Mouse (Mus musculus) induced T-regulatory cell, adult 2 months (primary cell): Measurements from ENCODE around the gene Oas1g.
"Not testable (repeated sequence)": the region's sequence is repeated elsewhere in the genome, so short reads cannot be mapped to it uniquely, and the experiment has no call there.

Source experiments
- DNase-seq: peaks from one replicate; pipeline ENCODE4 v3.0.0-alpha.2; 2012; ENCODE audit warnings: low read depth

Gene Oas1g

GRCm38 (mm10) chr5:120887413-120887812 lies at the start of gene Oas1g:
TSS of gene Oas1g (minus strand) at chr5:120887613.
- not testable (repeated sequence) for DNase-seq

- DNase-seq: no peak
These were observed 46.6 kb upstream of the Oas1g start for GRCm38 (mm10) chr5:120933966-120934365.

- DNase-seq: peak; percentile 27
These were observed 39.6 kb upstream of the Oas1g start for GRCm38 (mm10) chr5:120927036-120927435.

GRCm38 (mm10) chr5:120926311-120926710 lies 38.9 kb upstream of the Oas1g start:
- DNase-seq: not testable (repeated sequence)

GRCm38 (mm10) chr5:120924520-120924919 lies 37.1 kb upstream of the Oas1g start:
- DNase-seq: not testable (repeated sequence)

GRCm38 (mm10) chr5:120923969-120924368 lies 36.6 kb upstream of the Oas1g start:
- no peak for DNase-seq

GRCm38 (mm10) chr5:120920296-120920695 lies 32.9 kb upstream of the Oas1g start:
- no peak for DNase-seq

GRCm38 (mm10) chr5:120919156-120919935 lies 31.9 kb upstream of the Oas1g start:
- DNase-seq: not testable (repeated sequence)

- DNase-seq: peak; percentile 12
These were observed 26.8 kb upstream of the Oas1g start, which contains the start of gene Oas1d for GRCm38 (mm10) chr5:120914204-120914603. TSS of gene Oas1d (plus strand) at chr5:120914536.

- DNase-seq: no peak
These were observed 20.9 kb upstream of the Oas1g start for GRCm38 (mm10) chr5:120908196-120908920.

GRCm38 (mm10) chr5:120906791-120907733 lies 19.6 kb upstream of the Oas1g start, which contains the start of gene Oas1a:
TSS of gene Oas1a (minus strand) at chr5:120907521.
- peak; percentile 48 for DNase-seq

GRCm38 (mm10) chr5:120902056-120902455 lies 14.6 kb upstream of the Oas1g start:
- DNase-seq: no peak

- DNase-seq: no peak
These were observed 13.3 kb upstream of the Oas1g start for GRCm38 (mm10) chr5:120900666-120901065.

- no peak for DNase-seq
These were observed 11.3 kb upstream of the Oas1g start for GRCm38 (mm10) chr5:120898726-120899125.

GRCm38 (mm10) chr5:120898307-120898706 lies 10.9 kb upstream of the Oas1g start:
- no peak for DNase-seq

GRCm38 (mm10) chr5:120895231-120895900 lies 8.0 kb upstream of the Oas1g start:
- DNase-seq: no peak

- DNase-seq: not testable (repeated sequence)
These were observed 7.3 kb upstream of the Oas1g start for GRCm38 (mm10) chr5:120894692-120895091.

- not testable (repeated sequence) for DNase-seq
These were observed 6.5 kb upstream of the Oas1g start for GRCm38 (mm10) chr5:120893866-120894265.

- DNase-seq: no peak
These were observed 4.8 kb upstream of the Oas1g start for GRCm38 (mm10) chr5:120892243-120892660.

GRCm38 (mm10) chr5:120891566-120892242 lies 4.3 kb upstream of the Oas1g start:
- DNase-seq: not testable (repeated sequence)

GRCm38 (mm10) chr5:120890991-120891390 lies 3.6 kb upstream of the Oas1g start:
- DNase-seq: no peak
